Mouse (Mus musculus) spleen, adult 2 months (tissue): ENCODE results near the gene Pdk4. TPM values are rescaled to one million over a fixed set of nuclear protein-coding genes. Genes with fewer than 3 reads are reported as not detected.
A peak's percentile ranks its signal among the peaks of the same experiment; 100 is the strongest.

Source experiments
- DNase-seq, 2 experiments: peaks; one replicate each; pipeline versions ENCODE4 v3.0.0 to v3.0.0-alpha.2; 2012 to 2021; ENCODE audit warnings: low spot score in 2 of 2, low read depth in 1 of 2
- H3K27ac ChIP-seq: fragments of 200-500 bp; 2 replicates; pipeline ENCODE4 v1.5.1; 2012; ENCODE audit warnings: low read length, inconsistent platforms; ENCODE audit not compliant: insufficient read depth
- H3K27me3 ChIP-seq: fragments of 200-500 bp; 2 replicates; pipeline ENCODE4 v1.6.1; 2012; ENCODE audit warnings: mild to moderate bottlenecking, moderate library complexity, low read length, inconsistent platforms; ENCODE audit not compliant: control insufficient read depth, insufficient read depth
- H3K36me3 ChIP-seq: fragments of 200-500 bp; 2 replicates; pipeline ENCODE4 v1.6.1; 2012; ENCODE audit warnings: mild to moderate bottlenecking, low read length, inconsistent platforms; ENCODE audit not compliant: control insufficient read depth, insufficient read depth
- H3K4me1 ChIP-seq: fragments of 200-500 bp; 2 replicates; pipeline ENCODE4 v1.6.1; 2011; ENCODE audit warnings: inconsistent platforms; ENCODE audit not compliant: control insufficient read depth, insufficient read depth, insufficient read length
- H3K4me3 ChIP-seq: fragments of 200-500 bp; 2 replicates; pipeline ENCODE4 v1.5.1; 2011; ENCODE audit warnings: mild to moderate bottlenecking, inconsistent platforms; ENCODE audit not compliant: insufficient read depth, insufficient read length; ENCODE audit errors: extremely low read depth
- CTCF ChIP-seq: fragments of 200-500 bp; IDR thresholded peaks from 2 replicates; pipeline ENCODE4 v1.5.1; 2011; ENCODE audit warnings: mild to moderate bottlenecking, inconsistent platforms; ENCODE audit not compliant: insufficient read depth, insufficient read length, insufficient replicate concordance; ENCODE audit errors: extremely low read depth
- POLR2A ChIP-seq: fragments of 200-500 bp; IDR thresholded peaks from 2 replicates; pipeline ENCODE4 v1.6.1; 2011; ENCODE audit warnings: low read depth, low read length, inconsistent platforms
- WGBS: fragments of 180-500 bp; shearing (Covaris S2); methylation state at CpG from one replicate; pipeline ENCODE4 v1.1.7; 2018; 5-methylcytosine and 5-hydroxymethylcytosine counted together
- polyA plus RNA-seq: library from polyadenylated mRNA; depleted of rRNA; stranded (reverse); fragments of >200 nt; gene quantifications from 2 replicates; pipeline ENCODE4 v1.2.3, GENCODE M21; 2012

Gene Pdk4
- polyA plus RNA-seq, 1 experiment, result 17.8 TPM

- Histone ChIP-seq H3K27ac (no peak overlapping the region; the same call in 1 of the 2 replicates), H3K36me3 (no peaks in the 10 kb centered on the region), H3K4me3 (no peak overlapping the region), H3K27me3 (no peaks in the 10 kb centered on the region), H3K4me1 (no peaks in the 10 kb centered on the region)
- DNase-seq, result no peak
- no peak for TF ChIP-seq CTCF
- 88% methylated on average over 6 of the region's 6 CpGs for WGBS
Observed at GRCm38 (mm10) chr6:5447546-5447945, 48.6 kb downstream of the Pdk4 start.

DNA sequence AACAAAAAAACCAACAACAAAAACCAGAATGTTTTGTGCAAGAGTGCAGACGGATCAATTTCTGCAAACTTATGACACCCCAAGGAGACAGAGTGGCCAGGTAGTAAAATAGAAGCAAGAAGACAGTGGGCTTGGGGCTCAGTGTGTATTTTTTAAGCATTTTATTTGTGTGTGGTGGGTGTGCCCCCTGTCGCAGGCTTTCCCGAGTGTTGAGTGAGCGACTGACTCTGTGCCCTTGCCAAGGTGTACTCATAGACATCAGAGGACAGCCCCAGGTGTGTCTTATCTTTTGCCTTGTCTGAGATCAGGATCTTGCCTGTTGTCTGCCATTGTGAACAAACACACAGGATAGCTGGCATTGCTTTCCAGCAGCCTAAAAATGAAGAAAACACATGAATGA lies 49.1 kb downstream of the Pdk4 start:
- 96% methylated on average over 4 of the region's 4 CpGs for WGBS
- H3K27me3 ChIP-seq, result no peaks in the 10 kb centered on the region
- no peak for DNase-seq
- H3K27ac ChIP-seq, result no peak overlapping the region
- no peaks in the 10 kb centered on the region for H3K36me3 ChIP-seq
- H3K4me1 ChIP-seq, result no peaks in the 10 kb centered on the region
- H3K4me3 ChIP-seq, result no peak overlapping the region
- no peak for TF ChIP-seq POLR2A
- TF ChIP-seq CTCF, result no peak

- DNase-seq, result no peak
- Histone ChIP-seq H3K4me1 (no peaks in the 10 kb centered on the region), H3K36me3 (no peaks in the 10 kb centered on the region), H3K27ac (no peak overlapping the region), H3K27me3 (no peaks in the 10 kb centered on the region), H3K4me3 (no peak overlapping the region)
- TF ChIP-seq POLR2A, result no peak
- no peak for TF ChIP-seq CTCF
- WGBS, result 88% methylated on average over 5 of the region's 5 CpGs
Observed at GRCm38 (mm10) chr6:5444331-5444898, 51.7 kb downstream of the Pdk4 start.

DNA sequence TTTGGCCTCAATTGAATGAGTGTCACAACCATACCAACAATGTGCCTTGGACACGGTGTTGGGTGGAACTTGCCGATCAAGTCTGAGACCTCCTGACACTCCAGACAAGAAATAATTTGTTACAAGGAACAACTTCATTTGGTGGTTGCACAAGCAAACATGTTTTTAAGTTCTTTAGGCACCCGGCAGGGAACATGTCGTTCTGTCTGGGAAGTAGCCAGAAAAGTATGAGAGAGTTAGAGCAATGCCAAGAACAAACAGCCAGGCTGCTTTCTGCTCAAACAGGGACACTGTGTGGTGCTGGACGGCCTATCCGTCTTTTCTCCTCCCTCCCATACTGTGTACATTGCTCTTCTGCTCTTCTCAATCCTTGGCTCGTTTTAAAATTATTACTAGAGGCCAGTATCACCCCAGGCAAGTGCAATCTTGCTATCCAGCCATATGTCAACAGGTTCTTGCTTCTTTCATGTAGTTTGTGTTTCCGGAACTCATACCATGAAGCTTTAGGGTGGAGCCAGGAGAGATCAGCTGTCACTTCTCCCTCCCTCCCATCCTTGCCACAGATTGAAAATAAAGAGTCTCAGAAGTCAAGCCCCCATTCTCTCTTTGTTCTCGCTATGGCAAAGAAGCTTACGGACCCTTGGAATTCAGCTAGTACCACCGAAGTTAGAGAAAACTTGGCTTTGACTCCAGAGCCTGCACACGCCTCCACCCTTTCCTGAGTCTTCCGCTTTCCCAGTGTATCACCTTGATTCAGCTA lies 52.8 kb downstream of the Pdk4 start:
- no peaks in the 10 kb centered on the region for H3K4me1 ChIP-seq
- no peak for DNase-seq
- no peaks in the 10 kb centered on the region for H3K27me3 ChIP-seq
- H3K36me3 ChIP-seq, result no peaks in the 10 kb centered on the region
- no peak overlapping the region for H3K27ac ChIP-seq
- 55% methylated on average over 13 of the region's 13 CpGs for WGBS
- no peak overlapping the region for H3K4me3 ChIP-seq
- TF ChIP-seq CTCF (no peak), POLR2A (no peak)

- no peaks in the 10 kb centered on the region for H3K27me3 ChIP-seq
- H3K4me3 ChIP-seq, result no peak overlapping the region
- H3K4me1 ChIP-seq, result no peaks in the 10 kb centered on the region
- no peak overlapping the region for H3K27ac ChIP-seq
- H3K36me3 ChIP-seq, result no peaks in the 10 kb centered on the region
- DNase-seq, result no peak
- TF ChIP-seq CTCF, result no peak
- no peak for TF ChIP-seq POLR2A
- WGBS, result 18% methylated on average over 14 of the region's 14 CpGs
Observed at GRCm38 (mm10) chr6:5442316-5443085, 53.6 kb downstream of the Pdk4 start.

DNA sequence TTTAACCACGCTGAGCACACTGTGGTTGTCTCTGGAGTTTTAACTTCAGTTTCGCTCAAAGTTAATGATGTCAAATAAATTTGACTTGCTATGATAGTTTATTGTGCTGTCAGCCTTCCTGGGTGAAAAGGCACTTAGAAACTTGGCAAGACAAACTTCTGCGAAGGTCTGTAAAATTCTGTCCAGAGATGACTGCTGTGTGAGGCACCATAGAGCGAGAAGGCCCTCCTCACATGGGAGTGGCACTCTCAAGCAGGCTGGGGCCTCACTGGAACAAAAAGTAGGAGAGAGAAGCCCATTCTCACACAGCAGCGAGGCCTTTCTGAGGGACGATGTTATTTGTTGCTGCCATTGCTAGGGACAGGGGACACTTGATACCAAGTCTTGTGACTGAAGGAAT lies 54.9 kb downstream of the Pdk4 start:
- Histone ChIP-seq H3K27me3 (no peaks in the 10 kb centered on the region), H3K4me1 (no peaks in the 10 kb centered on the region), H3K36me3 (no peaks in the 10 kb centered on the region), H3K4me3 (no peak overlapping the region), H3K27ac (peak overlapping the region; percentile 44; the same call in 1 of the 2 replicates)
- no peak for TF ChIP-seq POLR2A
- no peak for TF ChIP-seq CTCF
- DNase-seq, result no peak
- 91% methylated on average over 6 of the region's 6 CpGs for WGBS

DNA sequence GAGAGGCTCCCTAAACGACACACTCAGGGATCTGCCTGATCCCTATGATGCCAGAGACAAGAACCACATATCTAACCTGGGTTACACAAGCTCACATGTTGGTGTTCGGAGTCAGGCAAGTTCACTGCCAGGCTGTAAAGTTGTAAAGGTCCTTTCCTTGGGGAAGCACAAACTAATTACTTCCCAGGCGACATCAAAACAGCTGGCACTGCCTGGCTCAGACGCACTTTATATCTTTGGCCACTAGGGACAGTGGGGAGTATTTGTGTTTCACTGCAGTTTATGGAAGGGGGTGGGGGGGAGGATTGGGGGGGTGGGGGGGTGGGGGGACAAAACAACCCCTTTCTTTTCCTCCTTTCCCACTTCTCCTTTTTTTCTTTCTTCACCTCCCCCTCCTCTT lies 58.4 kb downstream of the Pdk4 start:
- no peak overlapping the region for H3K4me3 ChIP-seq
- TF ChIP-seq POLR2A (no peak), CTCF (no peak)
- WGBS, result 74% methylated on average over 4 of the region's 4 CpGs
- H3K36me3 ChIP-seq, result no peaks in the 10 kb centered on the region
- H3K4me1 ChIP-seq, result no peaks in the 10 kb centered on the region
- H3K27me3 ChIP-seq, result no peaks in the 10 kb centered on the region
- no peak for DNase-seq
- H3K27ac ChIP-seq, result no peak overlapping the region
